Mouse (Mus musculus) liver, adult (tissue): Measurements from ENCODE around the gene Vmn1r46.
"Not testable (repeated sequence)": the region's sequence is repeated elsewhere in the genome, so short reads cannot be mapped to it uniquely, and the experiment has no call there.

Experiments
- GATA4 ChIP-seq: IDR thresholded peaks from 2 replicates; pipeline ENCODE4 v1.6.1; 2014; ENCODE audit warnings: mild to moderate bottlenecking, low read length; ENCODE audit not compliant: insufficient replicate concordance

Gene Vmn1r46

GRCm38 (mm10) chr6:89969013-89969412 lies at the start of gene Vmn1r46:
TSS of gene Vmn1r46 (plus strand) at chr6:89969313.
- TF ChIP-seq GATA4 = no peak

DNA sequence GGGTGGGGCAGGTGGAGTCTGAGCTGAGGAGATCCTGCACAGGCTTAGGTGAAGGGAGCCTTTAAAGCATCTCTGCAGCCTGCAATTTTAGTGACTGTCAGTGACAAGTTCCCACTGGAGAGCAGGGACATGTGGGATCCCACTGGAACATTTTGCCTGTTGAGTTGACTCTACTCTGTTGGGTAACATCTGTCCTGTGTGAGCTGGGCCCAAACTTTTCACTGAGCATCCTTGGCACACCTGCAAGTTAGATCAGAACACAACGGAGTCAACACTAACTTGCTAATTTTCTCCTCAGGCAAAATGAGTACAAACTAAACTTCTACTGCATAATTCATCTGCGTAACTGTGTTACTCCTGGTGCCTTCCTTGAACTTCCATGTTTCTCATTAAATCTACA lies 28.6 kb upstream of the Vmn1r46 start, which contains the start of gene Vmn1r45:
Gene Vmn1r45, minus strand, starts transcription at position 101 of the 400 bp plus-strand sequence.
- not testable (repeated sequence) for TF ChIP-seq GATA4

- no peak for TF ChIP-seq GATA4
Observed at GRCm38 (mm10) chr6:89940926-89941325, 28.2 kb upstream of the Vmn1r46 start.

DNA sequence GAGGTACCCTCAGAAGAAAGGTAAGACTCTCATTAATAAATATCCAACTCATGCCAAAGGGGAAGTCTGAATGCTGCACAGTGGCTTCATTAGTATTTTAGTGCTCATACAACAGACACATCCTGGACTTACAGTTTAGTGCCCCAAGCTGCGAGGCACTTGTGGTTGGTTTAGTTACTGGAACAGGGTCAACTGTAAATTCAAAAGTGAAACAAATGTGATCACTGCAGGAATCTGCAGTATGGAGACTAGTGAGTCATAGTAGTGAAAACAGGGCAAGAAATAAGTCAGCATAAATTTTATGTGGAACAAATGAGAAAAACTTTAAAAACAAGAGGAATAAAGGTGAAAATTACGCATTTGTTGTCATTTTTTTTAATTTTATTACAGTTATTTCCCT lies 15.6 kb upstream of the Vmn1r46 start:
- no peak for TF ChIP-seq GATA4

GRCm38 (mm10) chr6:89966341-89966740 lies 2.8 kb upstream of the Vmn1r46 start:
- no peak for TF ChIP-seq GATA4

- TF ChIP-seq GATA4 = no peak
Observed at GRCm38 (mm10) chr6:89985989-89986388, 16.9 kb downstream of the Vmn1r46 start.

- not testable (repeated sequence) for TF ChIP-seq GATA4
Observed at GRCm38 (mm10) chr6:90015847-90016246, 46.7 kb downstream of the Vmn1r46 start, which contains the start of gene Vmn1r47. TSS of gene Vmn1r47 (plus strand) at chr6:90016147.
